Mouse (Mus musculus) limb, embryonic 10.5 days (tissue): ENCODE measurements around the gene B4galt3. TPM values are rescaled to one million over a fixed set of nuclear protein-coding genes. Genes with fewer than 3 reads are reported as not detected.

Experiments
- DNase-seq: peaks from one replicate; pipeline ENCODE4 v3.0.0-alpha.2; 2017; ENCODE audit warnings: low spot score
- H3K27ac ChIP-seq: fragments of 300-500 bp; sonication (generic); 2 replicates; pipeline ENCODE4 v1.5.1; 2016; ENCODE audit warnings: mild to moderate bottlenecking
- H3K27me3 ChIP-seq: fragments of 300-500 bp; sonication (generic); 2 replicates; pipeline ENCODE4 v1.6.1; 2016; ENCODE audit warnings: low read depth, mild to moderate bottlenecking; ENCODE audit not compliant: poor library complexity, severe bottlenecking
- H3K36me3 ChIP-seq: fragments of 300-500 bp; sonication (generic); 2 replicates; pipeline ENCODE4 v1.6.1; 2016; ENCODE audit warnings: mild to moderate bottlenecking, moderate library complexity
- H3K4me1 ChIP-seq: fragments of 300-500 bp; sonication (generic); 2 replicates; pipeline ENCODE4 v1.6.1; 2016
- H3K4me3 ChIP-seq: fragments of 300-500 bp; sonication (generic); 2 replicates; pipeline ENCODE4 v1.5.1; 2016; ENCODE audit warnings: mild to moderate bottlenecking, moderate library complexity
- H3K9me3 ChIP-seq: fragments of 300-500 bp; sonication (generic); replicated peaks from 2 replicates; pipeline ENCODE4 v1.6.1; 2016; ENCODE audit warnings: mild to moderate bottlenecking
- WGBS: fragments of 180-500 bp; shearing (Covaris S2); methylation state at CpG from one replicate; pipeline ENCODE4 v1.1.7; 2016; 5-methylcytosine and 5-hydroxymethylcytosine counted together
- polyA plus RNA-seq: library from polyadenylated mRNA; unstranded; fragments of >200 nt; fragmentation: Nextera tagmentation; extraction: Ambion mirVana; gene quantifications from 2 replicates; pipeline ENCODE4 v1.2.1, GENCODE M21; 2016

The B4galt3 gene
- polyA plus RNA-seq, 1 experiment from 2014 or later, result 75.1 TPM

DNA sequence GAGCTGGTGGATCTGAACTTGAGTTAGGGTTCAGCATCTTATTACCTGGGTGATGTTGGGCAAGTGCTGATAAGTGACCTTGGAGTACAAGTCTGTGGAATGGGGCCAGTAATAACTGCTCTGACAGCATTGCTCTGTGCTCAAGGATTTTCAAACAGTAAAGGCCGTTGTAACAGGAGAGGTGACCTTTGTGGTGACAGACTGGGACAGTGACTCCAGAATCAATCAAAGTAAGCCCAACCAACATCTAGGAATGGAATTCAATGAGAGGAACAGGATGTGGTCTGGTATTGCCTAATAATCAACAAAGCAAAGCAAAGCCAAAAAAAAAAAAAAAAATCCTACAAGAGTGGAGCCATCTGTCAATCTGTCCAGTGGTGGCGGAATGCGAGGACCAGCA is 9.8 kb upstream of the B4galt3 start:
- no peak for DNase-seq
- Histone ChIP-seq H3K27me3 (no peaks in the 10 kb centered on the region), H3K36me3 (peaks cover 31% of the 10 kb centered on the region), H3K4me1 (peaks cover 16% of the 10 kb centered on the region), H3K9me3 (no peaks in the 10 kb centered on the region), H3K27ac (no peak overlapping the region), H3K4me3 (no peak overlapping the region)
- WGBS, result 66% methylated on average over 3 of the region's 3 CpGs

DNA sequence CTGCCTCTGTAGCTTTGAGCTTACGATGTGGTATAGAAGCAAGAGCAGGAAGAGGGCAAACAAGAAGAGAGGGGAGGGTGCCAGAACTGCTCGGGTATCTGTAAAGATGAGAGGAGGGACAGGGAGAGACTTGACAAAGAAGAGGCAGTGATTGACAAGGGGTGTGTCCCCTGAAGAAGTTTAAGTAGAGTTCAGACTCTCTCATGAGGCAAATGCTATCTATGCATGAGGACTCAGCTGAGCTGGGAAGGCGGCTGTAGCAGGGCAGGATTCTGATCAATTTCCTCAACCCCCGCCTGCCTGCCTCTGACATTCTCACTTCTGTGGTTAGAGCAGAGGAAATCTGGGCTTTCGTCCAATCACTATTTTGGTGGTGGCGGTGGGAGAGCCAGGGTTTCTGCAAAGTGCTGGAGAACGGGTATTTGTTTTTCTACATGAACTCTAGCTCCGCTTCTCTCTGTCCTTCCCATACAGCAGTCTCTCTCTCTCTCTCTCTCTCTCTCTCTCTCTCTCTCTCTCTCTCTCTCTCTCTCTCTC is 7.5 kb upstream of the B4galt3 start:
- Histone ChIP-seq H3K9me3 (no peaks in the 10 kb centered on the region), H3K4me1 (peaks cover 16% of the 10 kb centered on the region), H3K4me3 (peak overlapping the region; percentile 28), H3K27ac (0 out of 2 replicates have a peak overlapping the region, but pooled peaks have one; percentile 40), H3K36me3 (peaks cover 16% of the 10 kb centered on the region), H3K27me3 (no peaks in the 10 kb centered on the region)
- 16% methylated on average over 8 of the region's 8 CpGs for WGBS
- no peak for DNase-seq

DNA sequence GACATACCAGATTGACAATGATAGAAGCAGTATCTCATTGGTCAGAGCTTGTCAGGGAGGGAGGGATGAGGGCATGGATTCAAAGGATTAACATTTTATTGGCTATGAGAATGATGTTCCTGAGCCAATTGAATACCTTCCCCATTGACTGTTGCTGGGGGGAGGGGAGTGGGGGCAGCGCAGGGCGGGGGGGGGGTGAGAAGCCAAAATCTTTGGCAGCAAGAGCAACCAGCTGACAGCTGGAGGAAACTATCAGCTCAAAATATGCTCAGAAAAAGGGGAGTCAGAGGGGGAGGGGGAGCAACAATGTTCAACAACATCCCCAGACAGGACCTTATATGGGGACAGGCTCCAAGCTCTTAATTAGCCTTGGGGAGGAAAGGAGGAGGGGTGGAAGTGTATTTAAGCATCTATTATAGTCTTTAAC is 6.9 kb upstream of the B4galt3 start:
- Histone ChIP-seq H3K4me1 (peaks cover 16% of the 10 kb centered on the region), H3K27me3 (no peaks in the 10 kb centered on the region), H3K27ac (no peak overlapping the region), H3K4me3 (peak overlapping the region; percentile 28), H3K9me3 (no peaks in the 10 kb centered on the region), H3K36me3 (peaks cover 11% of the 10 kb centered on the region)
- WGBS, result 6% methylated on average over 2 of the region's 2 CpGs
- DNase-seq, result no peak

- Histone ChIP-seq H3K27ac (no peak overlapping the region), H3K4me3 (no peak overlapping the region), H3K9me3 (no peaks in the 10 kb centered on the region), H3K36me3 (peaks cover 6% of the 10 kb centered on the region), H3K4me1 (peaks cover 16% of the 10 kb centered on the region), H3K27me3 (no peaks in the 10 kb centered on the region)
- 84% methylated on average over 3 of the region's 3 CpGs for WGBS
- DNase-seq, result no peak
These were observed 6.3 kb upstream of the B4galt3 start for GRCm38 (mm10) chr1:171263666-171264461.

DNA sequence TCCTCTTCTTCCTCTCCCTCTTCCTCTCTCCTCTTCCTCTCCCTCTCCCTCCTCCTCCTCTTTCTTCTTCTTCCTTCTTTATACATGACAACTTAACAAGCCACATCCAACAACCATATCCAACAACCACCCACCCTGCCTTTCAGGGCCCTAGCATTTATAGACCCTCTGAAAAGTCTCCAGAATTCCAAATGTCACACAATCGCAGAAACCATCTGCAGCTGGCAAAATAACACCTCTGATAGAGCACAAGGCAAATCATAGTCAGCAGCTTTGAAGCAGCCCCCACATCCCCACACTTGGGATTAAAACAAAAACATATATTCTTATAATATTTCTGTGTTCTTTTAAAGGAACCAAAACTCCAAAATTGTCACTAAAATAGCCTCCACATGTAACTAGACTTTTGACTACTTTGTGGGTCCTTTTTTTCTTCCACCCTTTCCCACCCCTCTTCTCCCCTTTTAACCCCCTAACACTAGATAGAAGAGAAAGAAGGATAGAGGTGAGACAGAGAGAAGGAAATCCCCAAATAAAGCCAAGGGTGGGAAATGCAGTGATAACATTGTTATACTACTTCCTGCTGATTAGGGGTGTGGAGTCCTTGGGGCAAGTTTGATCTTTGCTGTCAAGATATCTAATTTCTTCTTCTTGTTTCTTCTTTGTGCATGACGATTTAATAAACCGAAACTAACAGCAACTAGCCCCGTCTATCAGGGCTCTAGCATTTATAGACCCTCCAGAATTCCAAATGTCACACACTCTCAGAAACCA is 4.0 kb upstream of the B4galt3 start:
- Histone ChIP-seq H3K27ac (no peak overlapping the region), H3K4me1 (peaks cover 25% of the 10 kb centered on the region), H3K4me3 (no peak overlapping the region), H3K9me3 (no peaks in the 10 kb centered on the region), H3K36me3 (no peaks in the 10 kb centered on the region), H3K27me3 (no peaks in the 10 kb centered on the region)
- no peak for DNase-seq
- WGBS, result 77% methylated on average over 4 of the region's 4 CpGs

GRCm38 (mm10) chr1:171268341-171268740 is 1.8 kb upstream of the B4galt3 start:
- WGBS, result 64% methylated on average over 1 of the region's 1 CpGs
- Histone ChIP-seq H3K36me3 (peaks cover 18% of the 10 kb centered on the region), H3K9me3 (no peaks in the 10 kb centered on the region), H3K4me1 (peaks cover 20% of the 10 kb centered on the region), H3K4me3 (no peak overlapping the region), H3K27me3 (no peaks in the 10 kb centered on the region), H3K27ac (no peak overlapping the region)
- DNase-seq, result no peak

DNA sequence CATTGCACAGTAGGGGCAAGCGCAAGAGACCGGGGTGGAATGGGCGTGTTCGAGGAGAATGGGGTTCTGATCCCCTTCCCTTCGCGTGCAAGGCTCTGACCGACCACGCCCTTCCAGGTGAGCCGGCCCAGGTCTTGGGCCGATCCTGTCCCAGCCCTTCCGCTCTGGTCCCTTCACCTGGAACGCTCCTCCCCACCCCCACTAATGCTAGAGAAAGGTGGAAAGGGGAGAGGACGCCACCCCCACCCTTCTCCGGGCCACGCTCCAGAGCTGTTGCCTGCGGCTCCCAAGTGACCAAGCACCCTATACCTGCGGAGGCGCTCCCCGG is 409 bp downstream of the B4galt3 start:
- H3K4me3 ChIP-seq, result peak overlapping the region; percentile 86
- H3K27me3 ChIP-seq, result no peaks in the 10 kb centered on the region
- peak overlapping the region; percentile 81 for H3K27ac ChIP-seq
- no peaks in the 10 kb centered on the region for H3K9me3 ChIP-seq
- under 1% methylated on average over 19 of the region's 19 CpGs for WGBS
- no peak for DNase-seq
- H3K4me1 ChIP-seq, result peaks cover 17% of the 10 kb centered on the region
- peaks cover 40% of the 10 kb centered on the region for H3K36me3 ChIP-seq

- Histone ChIP-seq H3K4me1 (peaks cover 17% of the 10 kb centered on the region), H3K9me3 (no peaks in the 10 kb centered on the region), H3K27ac (no peak overlapping the region; the same call in 1 of the 2 replicates), H3K36me3 (peaks cover 47% of the 10 kb centered on the region), H3K4me3 (peak overlapping the region; percentile 86), H3K27me3 (no peaks in the 10 kb centered on the region)
- whole genome bisulfite sequencing, result 55% methylated on average over 9 of the region's 9 CpGs
- DNase-seq, result no peak
These were observed 1.1 kb downstream of the B4galt3 start for GRCm38 (mm10) chr1:171271196-171271595.

GRCm38 (mm10) chr1:171271622-171272021 is 1.5 kb downstream of the B4galt3 start:
- H3K9me3 ChIP-seq, result no peaks in the 10 kb centered on the region
- 76% methylated on average over 10 of the region's 10 CpGs for WGBS
- peaks cover 17% of the 10 kb centered on the region for H3K4me1 ChIP-seq
- no peaks in the 10 kb centered on the region for H3K27me3 ChIP-seq
- no peak overlapping the region for H3K27ac ChIP-seq
- peaks cover 51% of the 10 kb centered on the region for H3K36me3 ChIP-seq
- no peak for DNase-seq
- no peak overlapping the region for H3K4me3 ChIP-seq

- H3K9me3 ChIP-seq, result no peaks in the 10 kb centered on the region
- H3K36me3 ChIP-seq, result peaks cover 55% of the 10 kb centered on the region
- no peak overlapping the region for H3K27ac ChIP-seq
- peaks cover 17% of the 10 kb centered on the region for H3K4me1 ChIP-seq
- 93% methylated on average over 3 of the region's 3 CpGs for WGBS
- no peak for DNase-seq
- H3K4me3 ChIP-seq, result no peak overlapping the region
- H3K27me3 ChIP-seq, result no peaks in the 10 kb centered on the region
These were observed 2.0 kb downstream of the B4galt3 start for GRCm38 (mm10) chr1:171272086-171272485.

GRCm38 (mm10) chr1:171274171-171274570 is 4.0 kb downstream of the B4galt3 start:
- no peaks in the 10 kb centered on the region for H3K27me3 ChIP-seq
- WGBS, result 93% methylated on average over 12 of the region's 12 CpGs
- H3K36me3 ChIP-seq, result peaks cover 74% of the 10 kb centered on the region
- H3K27ac ChIP-seq, result no peak overlapping the region
- H3K4me1 ChIP-seq, result peaks cover 17% of the 10 kb centered on the region
- no peaks in the 10 kb centered on the region for H3K9me3 ChIP-seq
- DNase-seq, result no peak
- no peak overlapping the region for H3K4me3 ChIP-seq

- Histone ChIP-seq H3K27ac (no peak overlapping the region), H3K4me1 (peaks cover 22% of the 10 kb centered on the region), H3K36me3 (peaks cover 74% of the 10 kb centered on the region), H3K9me3 (no peaks in the 10 kb centered on the region), H3K27me3 (no peaks in the 10 kb centered on the region), H3K4me3 (no peak overlapping the region)
- WGBS, result 94% methylated on average over 11 of the region's 11 CpGs
- DNase-seq, result no peak
These were observed 5.1 kb downstream of the B4galt3 start for GRCm38 (mm10) chr1:171275144-171275734.
